Mouse (Mus musculus): ENCODE measurements at regions not wholly inside any gene's neighbourhood (a gene's known extent, or its start where the extent isn't known, plus 50 kb on each side); places are given as distances from the start of the nearest gene placed in this dataset.

- TF ChIP-seq CTCF (conservative IDR thresholded peaks at IDR 0.05; ENCODE audit: insufficient read depth, insufficient read length, low read depth, low read length) (no peak), POLR2A (IDR thresholded peaks at IDR 0.05; ENCODE audit: low read depth, low read length) (no peak)
These were observed 645.9 kb downstream of the Ppargc1a start for GRCm38 (mm10) chr5:50921599-50921998.

Data from kidney, adult 2 months (tissue).